Mouse (Mus musculus): ENCODE results near the gene Filip1.

The Filip1 gene

DNA sequence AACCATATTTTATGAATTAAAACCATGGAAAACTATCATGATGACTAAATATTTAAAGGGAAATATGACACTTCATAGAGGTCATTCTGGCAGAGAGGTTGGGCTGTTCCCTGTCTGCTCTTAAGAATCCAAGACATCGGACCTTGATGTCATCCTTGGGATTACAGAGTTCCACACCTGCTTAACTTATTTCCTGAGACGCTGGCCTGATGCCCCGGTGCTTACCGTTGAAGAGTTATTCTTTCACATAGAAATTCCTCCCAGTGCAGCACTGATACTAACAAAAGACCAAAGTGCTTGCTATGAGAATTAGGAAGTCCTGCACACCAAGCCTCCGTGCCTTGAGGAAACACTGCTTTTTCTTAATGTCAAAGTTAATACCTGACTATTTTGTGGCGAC is 62.6 kb downstream of the Filip1 start:
- no peak for DNase-seq (ENCODE audit: low spot score in 2 of 2)

DNA sequence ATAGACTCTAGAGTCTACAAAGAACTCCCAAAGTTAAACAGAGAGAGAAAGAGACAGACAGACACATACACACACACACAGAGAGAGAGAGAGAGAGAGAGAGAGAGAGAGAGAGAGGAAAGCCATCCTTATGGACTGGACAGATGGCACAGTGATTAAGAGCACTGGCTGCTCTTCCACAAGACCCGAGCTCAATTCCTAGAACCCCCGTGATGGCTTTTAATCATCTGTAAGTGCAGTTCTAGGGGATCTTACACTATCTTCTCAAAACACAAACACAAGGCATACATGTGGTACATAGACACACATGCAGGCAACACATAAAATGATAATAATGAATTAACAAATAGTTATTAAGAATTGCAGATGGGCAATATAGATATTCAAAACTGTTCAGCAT is 64.3 kb downstream of the Filip1 start:
- DNase-seq (ENCODE audit: low spot score in 2 of 2): no peak

DNA sequence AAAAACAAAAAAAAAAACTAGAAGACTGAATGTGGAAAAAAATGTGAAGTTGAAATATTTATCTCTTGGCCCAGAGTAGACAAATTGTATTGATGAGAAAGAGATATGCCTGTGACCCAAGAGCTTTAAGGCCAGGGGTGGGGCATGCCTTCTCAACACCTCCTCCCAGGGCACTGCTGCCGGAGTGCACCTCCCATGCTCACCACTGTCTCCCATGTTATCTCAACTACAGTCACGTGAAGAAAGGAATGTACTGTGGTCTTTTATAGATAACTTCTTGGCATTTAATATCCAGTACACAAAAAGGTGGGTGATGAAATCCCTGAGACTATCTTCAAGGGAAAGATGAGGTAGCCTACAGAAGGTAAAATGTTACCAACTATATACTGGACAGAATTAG is 64.7 kb downstream of the Filip1 start:
- no peak for DNase-seq (ENCODE audit: low spot score in 2 of 2)

DNA sequence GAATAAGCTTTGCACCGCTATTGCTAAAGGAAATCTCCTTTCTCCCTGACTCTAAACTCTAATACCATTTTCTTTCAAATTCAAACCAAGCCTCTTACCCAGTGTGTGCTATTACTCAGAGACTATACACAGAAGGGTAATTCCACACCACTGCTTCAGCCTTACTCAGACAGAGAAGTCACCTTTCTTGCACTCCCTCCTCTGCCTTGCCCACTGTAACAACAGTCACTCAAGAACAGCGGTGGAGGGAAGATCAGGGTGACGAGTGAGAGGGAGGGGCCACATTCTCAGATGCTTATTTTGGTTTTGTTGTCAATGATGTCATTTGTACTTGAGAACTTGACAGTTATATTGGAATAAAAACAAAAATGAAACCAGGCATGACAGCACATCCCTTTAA is 65.2 kb downstream of the Filip1 start:
- no peak for DNase-seq (ENCODE audit: low spot score in 2 of 2)

DNA sequence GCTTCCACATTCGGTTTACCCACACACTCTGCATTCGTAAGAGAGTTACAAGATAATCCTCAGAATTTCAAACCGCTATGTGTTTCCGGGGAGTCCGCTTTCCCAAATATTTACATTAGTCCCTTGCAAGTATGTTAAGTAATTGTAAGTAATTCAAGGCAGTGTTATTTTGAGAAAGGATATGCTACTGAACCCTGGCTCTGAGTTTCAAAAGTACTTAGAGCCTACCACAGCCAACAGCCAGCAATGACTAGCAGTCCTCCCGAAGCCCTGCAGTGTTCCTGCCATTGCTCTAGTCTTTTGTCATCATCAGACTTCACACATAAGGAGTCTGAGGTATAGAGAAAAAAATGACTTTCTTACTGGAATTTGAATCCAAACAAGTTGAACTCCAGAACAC is 67.8 kb downstream of the Filip1 start:
- no peak for DNase-seq (ENCODE audit: low spot score in 2 of 2)

DNA sequence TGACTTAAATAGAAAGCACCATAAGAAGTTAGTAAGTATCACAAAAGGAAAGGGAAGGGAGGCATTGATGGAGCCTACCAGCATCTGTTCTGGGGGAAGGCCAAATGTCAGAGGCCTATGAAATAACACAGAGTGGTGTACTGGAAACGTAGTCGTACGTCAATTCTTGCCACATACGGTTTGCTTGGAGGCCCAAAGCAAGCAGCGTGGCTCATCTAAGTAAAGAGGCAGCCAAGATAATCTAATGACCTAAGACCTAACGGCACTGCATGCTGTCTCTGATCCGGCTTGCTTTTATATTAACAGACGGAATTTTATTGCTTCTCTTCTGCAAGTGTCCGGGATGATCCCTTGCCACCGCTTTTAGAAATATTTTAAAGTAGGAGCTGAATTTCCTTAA is 68.7 kb downstream of the Filip1 start:
- no peak for DNase-seq (ENCODE audit: low spot score in 2 of 2)

DNA sequence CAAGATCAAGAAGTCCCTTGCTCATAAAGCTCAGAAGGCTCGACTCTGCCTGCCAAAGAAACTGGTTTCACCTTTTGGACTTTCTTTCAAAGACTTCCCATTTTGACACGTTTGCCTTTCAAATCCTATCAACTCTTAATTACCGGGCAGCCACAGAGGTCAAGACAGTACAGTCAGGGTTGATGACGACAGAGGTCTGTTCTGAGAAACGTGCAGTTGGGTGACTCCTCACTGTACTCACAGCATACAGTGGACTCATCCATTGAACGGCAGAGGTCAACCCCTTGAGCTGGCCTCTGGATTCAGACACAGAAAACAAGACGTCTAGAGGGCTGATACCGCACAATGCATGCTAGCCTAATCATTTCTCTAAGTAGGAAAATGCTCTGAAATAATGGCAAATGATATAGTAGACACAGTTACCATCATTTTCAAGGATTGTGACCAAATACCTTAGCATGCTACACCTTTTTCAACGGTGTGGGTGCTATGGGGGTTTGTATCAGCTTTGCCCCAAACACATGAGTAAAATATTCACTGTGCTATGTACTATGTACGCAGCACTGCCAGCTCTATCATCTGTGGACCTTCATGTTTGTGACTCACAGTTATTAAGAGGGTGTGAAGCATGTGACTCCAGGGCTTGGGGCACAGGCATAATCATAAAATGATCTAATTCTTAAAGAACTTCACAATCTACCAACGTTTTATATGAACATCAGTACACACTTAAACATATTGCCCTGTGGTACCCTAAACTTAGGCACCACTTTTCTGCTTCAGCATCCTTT is 74.0 kb downstream of the Filip1 start:
- no peak for DNase-seq (ENCODE audit: low spot score in 2 of 2)

DNA sequence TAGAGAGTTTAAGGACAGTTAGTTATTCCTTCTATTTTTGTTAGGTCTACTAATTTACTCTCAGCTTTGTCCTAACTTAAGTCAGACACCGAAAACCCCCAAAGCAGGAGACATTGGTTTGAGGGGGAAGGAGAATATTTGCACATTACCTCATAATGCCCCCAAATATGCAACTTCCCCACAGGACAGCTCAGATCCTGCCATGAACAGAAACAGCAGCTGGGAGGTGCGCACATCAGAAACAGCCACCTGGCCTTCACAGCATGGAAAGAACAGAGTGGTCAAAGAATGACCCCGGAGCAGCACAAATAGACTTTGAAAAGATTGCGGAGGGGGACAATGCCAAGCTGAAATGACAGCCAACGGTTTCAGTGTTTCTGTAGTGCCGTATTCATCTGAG is 75.1 kb downstream of the Filip1 start:
- no peak for DNase-seq (ENCODE audit: low spot score in 2 of 2)

DNA sequence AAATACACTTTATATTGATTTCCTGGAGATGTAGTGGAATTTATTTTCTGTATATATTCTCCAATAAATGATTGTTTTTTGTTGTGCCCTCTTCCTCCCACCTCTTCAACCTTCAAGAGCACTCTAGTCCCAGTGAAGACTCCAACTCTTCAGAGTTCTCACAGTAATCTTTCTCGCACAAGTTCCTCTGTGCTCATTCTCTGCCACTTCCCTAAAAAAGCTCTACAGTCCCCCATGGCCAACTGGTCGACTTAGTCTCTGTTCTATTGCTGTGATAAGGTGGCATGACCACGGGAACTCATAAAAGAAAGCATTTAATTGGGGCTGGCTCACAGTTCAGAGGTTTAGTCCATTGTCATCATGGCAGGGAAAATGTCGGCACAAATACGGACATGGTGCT is 80.1 kb downstream of the Filip1 start:
- no peak for DNase-seq (ENCODE audit: low spot score in 2 of 2)

DNA sequence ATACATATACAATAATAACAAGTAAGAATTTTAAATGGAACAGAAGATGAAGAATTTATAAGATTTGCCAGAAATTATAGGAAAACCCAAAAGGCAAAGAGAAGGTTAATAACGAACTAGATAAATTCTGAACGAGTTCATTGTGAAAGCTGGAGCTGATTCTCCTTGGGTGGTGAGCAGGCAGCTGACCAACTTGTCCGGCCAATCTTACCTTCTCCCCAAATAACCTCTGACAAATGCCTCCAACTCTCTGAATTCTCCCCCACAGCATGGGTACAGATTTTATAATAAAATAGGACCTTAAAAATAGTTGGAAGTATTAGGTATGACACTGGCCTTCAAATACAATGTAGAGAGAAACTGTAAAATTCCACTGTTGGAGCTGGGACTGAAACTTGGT is 84.6 kb downstream of the Filip1 start:
- DNase-seq (ENCODE audit: low spot score in 2 of 2): no peak

DNA sequence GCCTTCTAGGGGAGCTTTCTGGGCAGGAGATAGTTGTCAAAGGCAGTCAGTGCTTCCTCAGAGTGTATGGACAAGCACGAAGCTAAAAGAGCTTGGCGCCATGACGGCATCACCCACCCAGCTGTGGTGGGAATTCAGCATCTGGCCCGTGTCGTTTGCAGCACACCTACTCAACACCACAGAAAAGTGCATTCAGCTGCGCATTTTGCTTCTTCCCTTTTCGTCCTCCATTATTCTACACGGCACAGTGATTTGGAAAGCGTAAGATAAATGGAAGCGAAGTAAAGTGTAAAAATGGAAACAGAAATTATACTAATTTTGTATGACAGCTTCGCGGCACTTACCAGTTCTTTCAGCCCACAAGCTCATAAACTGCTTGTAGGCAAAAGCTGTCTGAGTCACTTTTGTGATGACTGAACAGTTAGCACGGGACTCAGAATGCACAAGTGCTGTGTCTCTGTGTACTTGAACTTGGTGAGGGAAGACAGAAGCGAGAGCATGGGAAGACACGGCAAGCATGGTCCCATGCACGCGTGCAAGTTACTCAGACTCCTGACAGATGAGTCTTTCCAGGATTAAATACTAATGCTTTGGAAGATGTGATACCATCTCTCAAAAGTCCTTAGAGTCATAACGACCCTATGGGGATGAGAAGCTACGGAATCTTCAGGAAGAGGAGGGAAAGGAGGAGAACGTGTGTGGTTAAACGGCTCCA is 85.3 kb downstream of the Filip1 start:
- peak; percentile 19 for DNase-seq (ENCODE audit: low spot score in 2 of 2)

DNA sequence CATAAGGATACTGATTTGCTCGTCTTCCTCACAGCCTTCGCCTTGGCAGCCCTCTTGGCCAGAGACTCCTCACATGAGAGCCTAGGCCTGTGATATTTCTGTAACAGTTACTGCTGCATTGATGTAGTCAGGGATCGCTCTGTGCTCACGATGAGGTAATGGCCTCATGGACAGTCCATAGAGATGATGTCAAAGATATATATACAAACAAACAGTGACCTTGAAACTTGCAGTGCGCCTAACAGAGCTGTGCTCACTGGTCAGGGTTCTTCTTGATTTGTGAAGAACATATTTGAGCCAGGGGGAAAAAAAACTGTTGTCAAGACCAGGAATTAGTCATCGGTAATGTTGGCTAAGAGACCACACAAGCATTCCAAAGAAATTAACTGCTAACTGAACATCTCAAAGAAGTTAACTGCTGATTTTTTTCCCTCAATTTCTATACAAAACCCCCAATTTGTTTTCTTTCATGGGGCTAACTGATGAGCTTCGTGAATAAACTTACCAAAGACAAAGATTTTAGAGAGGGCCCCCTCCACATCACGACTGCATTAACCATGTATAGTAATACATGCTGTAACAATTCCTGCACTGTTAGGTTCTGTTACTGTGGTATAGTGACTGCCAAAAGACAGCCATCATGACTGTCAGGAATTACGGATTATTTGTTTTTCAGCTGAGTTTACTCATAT is 86.0 kb downstream of the Filip1 start:
- DNase-seq (ENCODE audit: low spot score in 2 of 2): no peak

DNA sequence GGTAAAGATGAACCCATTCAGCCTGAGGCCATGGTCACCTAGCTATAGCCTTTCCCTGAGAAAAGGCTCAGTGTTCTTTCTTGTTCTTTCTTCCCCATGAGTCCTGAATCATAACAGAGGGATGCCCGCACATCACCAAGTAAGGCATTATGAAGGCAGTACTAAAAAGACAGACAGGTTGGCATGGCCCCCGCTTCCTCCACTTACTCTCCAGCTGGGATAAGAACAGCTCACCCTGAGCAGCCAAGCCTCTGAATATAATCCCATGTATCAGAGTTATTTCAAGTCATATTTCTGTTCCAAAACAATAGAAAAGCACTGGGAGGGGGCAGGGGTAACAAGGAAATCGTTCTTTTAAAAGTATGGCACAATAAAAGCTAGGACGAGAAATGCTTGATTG is 86.7 kb downstream of the Filip1 start:
- DNase-seq (ENCODE audit: low spot score in 2 of 2): no peak

DNA sequence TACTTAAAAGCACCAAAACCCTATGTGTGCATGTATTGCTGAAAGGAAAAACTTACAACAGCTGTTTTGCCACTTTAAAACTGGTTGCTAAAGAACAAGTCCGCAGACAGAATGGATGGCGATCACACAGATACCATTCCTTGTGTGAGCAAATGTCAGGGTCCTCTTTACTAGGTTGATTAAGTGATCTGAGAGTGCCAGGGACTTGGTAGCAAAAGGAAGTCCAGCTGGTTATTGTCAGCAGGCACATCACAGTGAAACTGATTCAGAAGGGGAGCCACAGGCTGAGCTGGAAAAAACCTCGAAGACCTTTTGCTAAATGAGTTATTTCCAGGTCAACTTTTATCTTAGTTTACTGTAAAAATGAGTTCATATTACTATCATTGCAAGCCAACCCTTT is 89.4 kb downstream of the Filip1 start:
- DNase-seq (ENCODE audit: low spot score in 2 of 2): no peak

DNA sequence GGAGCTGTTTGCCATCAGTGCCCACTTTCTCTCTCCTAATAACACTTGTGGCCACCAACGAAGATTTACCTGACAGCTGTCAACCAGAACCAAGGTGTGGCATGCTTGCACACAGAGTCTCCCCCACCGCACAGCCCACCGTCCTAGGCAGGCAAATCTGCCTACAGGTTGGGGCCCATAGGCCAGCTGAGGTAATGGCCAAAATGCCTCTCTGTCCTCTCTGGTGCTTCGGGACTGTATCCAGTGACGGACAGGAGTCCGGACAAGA is 90.2 kb downstream of the Filip1 start:
- DNase-seq (ENCODE audit: low spot score in 2 of 2): no peak

DNA sequence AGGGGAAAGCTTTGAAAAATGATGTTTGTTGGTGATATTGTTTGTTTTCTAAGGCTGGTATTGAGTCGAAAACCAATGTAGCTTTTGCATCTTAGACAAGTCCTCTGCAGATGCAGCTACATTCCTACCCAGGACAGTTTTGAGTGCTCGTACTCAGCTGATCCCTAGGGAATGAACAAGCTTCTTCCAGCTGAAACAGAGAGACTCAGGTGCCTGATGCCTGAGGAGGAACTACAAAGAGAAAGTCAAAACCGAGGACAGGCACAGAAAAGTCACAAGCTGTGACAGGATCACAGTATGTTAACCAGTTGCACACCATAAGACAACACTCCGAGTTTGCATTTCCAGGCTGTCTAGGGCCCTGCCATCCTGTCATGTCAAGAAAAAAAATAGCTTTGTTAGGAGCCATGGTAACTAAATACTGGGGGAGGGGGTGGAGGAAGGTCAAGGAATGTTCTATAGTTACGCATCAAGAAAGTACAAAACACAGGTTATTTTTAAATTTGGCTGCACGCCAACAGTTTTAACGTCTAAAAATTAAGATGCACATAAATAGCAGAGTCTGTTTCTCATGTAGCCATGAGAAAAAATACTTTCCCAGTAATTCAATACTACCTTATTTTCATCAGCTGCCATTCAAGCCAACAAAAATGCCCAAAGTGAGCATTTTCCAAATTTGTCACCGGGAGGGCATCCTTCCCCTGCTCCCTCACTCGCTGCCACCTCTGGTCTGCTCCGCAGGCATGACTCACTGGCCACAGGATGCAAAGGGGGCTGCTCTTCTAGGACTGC is 90.8 kb downstream of the Filip1 start:
- DNase-seq (ENCODE audit: low spot score in 2 of 2): no peak

DNA sequence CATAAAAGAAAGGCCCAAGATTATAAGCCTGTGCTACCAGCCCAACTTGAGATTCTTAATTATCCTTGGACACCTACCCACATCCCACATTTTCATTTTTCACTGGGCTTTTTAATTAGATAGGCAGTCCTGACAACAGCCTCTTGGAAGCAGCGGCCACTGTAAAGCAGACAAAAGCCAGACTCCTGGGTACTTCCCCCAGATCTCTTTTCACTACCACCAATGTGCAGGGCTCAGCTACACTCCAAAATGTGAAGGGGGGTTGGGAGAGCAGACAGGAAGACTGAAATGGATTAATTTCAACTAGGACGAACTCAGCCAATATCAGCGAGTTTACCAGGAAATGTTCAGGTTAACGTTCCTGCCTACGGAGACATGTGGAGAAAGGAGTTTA is 92.1 kb downstream of the Filip1 start:
- no peak for DNase-seq (ENCODE audit: low spot score in 2 of 2)

DNA sequence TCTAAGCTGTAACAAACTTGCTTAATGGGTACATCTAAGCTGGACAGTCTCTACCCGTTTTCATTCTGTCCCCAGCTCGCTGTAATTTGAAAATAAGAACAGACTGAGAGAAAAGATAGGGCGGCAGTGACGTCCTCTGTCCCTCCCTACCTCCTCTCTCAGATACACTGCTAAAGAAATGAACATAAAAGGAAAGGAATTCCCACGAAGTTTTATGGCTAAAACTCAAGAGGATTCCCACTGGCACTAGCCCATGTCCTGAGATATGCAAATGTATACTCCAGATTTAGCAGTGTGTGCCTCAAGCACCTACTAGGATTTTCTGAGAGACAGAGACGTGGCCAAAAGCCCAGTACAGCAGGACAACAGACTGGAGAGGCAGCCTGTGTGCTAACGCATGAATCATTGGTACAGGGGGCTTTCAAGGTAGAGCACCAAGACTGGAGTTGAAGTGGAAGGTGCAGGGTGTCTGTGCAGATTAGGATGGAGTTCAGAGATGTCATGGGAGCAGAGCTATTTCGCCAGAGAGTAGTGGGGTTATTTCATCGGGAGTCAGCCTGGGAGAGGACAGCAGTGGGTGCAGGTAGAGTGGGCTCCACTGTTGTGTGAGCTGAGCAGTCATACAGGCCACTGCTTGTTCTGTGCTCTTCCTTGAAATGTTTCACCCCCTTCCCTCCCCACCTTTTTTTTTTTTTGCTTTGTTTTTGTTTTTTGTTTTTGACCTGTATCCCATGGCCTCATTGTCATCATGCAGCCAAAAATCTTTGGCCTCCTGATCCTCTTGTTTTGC is 92.7 kb downstream of the Filip1 start:
- peak in 1 of 2 experiments; percentile 22 for DNase-seq (ENCODE audit: low spot score in 2 of 2)

DNA sequence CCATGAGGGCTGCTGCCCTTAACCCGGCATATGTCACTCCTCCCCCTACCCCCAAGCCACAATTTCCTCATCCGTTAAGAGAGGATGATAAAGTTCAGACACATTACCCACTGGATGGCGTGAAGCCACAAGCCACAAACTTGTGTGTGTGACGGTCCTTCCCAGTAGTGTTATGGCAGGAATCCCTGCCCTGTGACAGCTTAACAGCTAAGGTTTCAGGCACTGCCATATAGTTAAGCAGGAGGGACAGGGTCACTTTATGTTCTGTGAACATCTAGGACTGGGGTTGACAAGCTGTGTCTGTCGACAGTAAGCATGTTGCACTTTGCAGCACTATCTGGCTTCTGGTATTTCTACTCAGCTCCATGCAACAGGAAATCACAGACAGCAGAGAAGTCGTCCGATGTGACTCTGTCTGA is 93.3 kb downstream of the Filip1 start:
- no peak for DNase-seq (ENCODE audit: low spot score in 2 of 2)

DNA sequence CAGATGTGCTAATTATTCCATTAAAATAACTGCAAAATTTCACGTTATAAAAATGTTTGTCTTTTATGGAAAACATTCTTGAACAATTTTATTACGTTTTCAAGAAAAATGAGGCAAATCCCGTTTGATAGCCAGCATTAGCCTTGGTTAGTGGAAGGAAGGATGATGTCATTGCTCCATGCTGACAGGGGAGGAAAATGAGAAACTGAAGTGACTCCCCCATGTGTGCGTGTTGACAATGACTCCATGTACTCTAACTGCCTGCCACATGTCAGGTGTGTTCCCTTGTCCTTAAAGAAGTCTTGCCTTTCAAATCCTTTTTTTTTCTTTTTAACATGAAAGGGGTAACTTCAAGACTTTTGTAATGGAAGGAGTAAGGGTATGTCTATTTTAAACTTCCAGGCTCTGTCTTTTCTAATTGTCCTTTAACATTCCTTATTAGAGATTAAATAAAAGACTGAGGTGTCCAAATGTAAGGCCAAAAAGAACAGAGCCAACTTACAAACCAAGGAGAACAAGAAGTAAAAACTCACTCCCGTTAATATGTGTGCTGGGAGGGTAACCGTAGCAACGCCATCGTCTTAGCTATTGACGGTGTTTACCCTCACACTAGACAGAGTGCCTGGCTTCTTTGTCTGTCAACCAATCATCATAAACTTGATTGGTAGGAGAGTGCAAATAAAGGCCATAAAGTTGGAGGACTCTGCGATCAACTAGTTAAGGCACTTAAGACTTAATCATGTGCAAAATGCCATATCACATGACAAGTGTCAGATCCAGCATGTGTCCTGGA is 94.1 kb downstream of the Filip1 start:
- DNase-seq (ENCODE audit: low spot score in 2 of 2): no peak

DNA sequence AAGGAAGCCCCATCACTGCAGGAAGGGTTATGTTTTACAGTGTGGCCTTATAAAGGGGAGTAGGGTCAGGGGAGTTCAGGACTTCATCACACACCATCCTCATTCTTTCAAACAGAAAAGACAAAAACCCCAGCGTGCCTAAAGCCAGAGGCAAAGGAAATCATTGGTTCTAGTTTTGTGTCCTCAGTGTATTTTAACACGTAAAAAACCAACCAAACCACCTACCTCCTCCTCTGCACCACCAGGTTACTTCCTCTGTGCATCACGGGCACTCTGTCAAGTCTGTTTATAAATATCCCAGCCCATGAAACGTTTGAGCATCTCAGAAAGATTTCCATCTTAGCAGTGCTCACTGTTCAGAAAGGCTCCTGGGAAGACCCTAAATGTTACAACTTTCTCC is 98.4 kb downstream of the Filip1 start:
- no peak for DNase-seq (ENCODE audit: low spot score in 2 of 2)

Data from frontal cortex, postnatal 10 days (tissue).